Mouse (Mus musculus): ENCODE measurements around the gene Slc35f4.

- TF ChIP-seq CTCF (IDR thresholded peaks at IDR 0.05; ENCODE audit: low read depth) (no peak), EP300 (optimal IDR thresholded peaks at IDR 0.05) (no peak)
These were observed 493 bp downstream of the Slc35f4 start for GRCm38 (mm10) chr14:49525176-49525930.

Measured in stomach, postnatal 0 days (tissue).